Mouse (Mus musculus) small intestine, adult 2 months (tissue): ENCODE data around the gene Cd63.

ENCODE experiments used
- CTCF ChIP-seq: fragments of 200-500 bp; IDR thresholded peaks from 2 replicates; pipeline ENCODE4 v1.5.1; 2012; ENCODE audit warnings: low read depth, mild to moderate bottlenecking, control low read depth, inconsistent platforms, low read length, moderate library complexity, mixed read lengths; ENCODE audit not compliant: insufficient replicate concordance, insufficient read length; ENCODE audit errors: extremely low read depth
- POLR2A ChIP-seq: fragments of 200-500 bp; IDR thresholded peaks from 2 replicates; pipeline ENCODE4 v1.6.1; 2012; ENCODE audit warnings: low read depth, mild to moderate bottlenecking, control low read depth, inconsistent platforms, low read length, moderate library complexity

DNA sequence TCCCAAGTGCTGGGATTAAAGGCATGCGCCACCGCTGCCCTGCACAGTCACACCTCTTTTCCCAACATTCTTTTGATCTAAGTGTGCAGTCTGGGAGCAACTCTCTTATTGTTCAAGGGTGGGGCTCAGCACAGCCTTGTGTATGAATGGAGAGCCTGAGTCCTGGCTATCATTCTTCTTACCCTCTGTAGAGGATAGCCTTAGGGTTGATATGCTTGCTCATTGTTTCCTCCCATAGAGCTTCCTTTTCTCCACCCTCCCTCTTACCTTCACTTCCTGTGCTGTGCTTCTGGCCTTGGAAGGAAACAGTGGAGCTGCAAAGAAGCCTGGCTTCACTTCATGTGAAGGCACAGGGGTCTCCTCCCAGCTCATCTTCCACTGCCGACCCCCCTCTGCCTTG, at the start of gene Cd63:
- TF ChIP-seq POLR2A (no peak), CTCF (no peak)
